Mouse (Mus musculus) monocyte, adult 2 months (primary cell): ENCODE data around the gene Jtb.
"Not testable (repeated sequence)": the region's sequence is repeated elsewhere in the genome, so short reads cannot be mapped to it uniquely, and the experiment has no call there.

Source experiments
- DNase-seq, 2 experiments: peaks; one replicate each; pipeline ENCODE4 v3.0.0; 2022; ENCODE audit warnings: low spot score in 2 of 2, low read depth in 1 of 2

Gene Jtb

DNA sequence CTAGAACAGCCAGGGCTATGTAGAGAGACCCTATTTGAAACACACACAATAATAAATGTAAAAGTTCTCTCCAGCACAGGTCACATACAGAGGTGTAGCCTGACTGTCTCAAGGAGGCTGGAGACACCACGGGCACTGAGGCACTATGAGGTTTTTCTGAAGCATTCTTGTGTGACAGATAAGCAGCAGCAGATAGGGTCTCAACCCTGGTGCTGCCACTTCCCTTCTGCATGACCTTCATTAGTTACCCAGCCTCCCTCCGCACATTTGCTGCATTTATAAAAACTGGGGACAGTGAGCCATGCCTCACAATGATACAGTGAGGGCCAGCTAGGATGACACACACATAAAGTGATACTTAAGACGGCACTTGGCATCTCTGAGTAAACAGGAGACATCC, 8.5 kb upstream of the Jtb start:
- no peak for DNase-seq

- DNase-seq, result no peak
Observed at GRCm38 (mm10) chr3:90224331-90224730, 7.1 kb upstream of the Jtb start.

DNA sequence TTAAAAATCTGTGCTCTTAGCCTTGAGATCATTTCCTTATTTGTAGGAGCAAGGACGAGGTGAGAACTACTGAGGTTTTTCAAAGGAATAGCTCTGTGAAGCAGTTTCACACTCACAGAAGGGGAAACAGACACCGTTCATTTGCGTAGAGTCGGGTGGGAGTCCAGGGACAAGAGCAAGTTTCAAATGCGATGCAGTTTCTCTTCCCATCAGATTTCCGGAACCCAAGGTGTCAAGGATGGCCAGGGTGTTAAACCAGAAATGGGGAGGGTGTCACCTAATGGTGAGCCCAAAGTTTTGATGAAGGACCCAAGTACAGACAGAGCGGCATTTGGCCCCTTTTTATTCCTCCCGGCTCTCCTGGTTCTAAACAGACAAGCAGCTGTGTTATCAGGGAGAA, 322 bp upstream of the Jtb start:
- DNase-seq, result no peak

DNA sequence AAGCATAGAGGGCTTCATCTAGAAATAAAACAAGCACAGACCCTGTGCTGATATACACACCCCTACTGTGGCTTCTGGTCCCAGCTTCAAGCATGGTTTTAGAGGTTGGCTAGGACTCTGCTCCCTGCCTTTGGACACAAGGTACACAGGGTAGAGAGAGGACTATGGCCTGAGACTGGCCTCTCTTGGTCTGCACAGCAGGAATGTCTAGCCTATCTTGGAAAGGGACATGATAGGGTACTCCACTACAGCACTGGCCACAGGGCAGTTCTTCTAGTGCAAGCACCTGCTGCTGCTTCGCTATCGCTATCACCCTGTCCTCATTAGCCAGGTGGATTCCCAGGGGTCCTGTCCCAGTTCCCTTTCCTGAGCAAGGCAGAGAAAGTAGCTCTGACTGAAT, 9.9 kb downstream of the Jtb start:
- DNase-seq, result no peak

DNA sequence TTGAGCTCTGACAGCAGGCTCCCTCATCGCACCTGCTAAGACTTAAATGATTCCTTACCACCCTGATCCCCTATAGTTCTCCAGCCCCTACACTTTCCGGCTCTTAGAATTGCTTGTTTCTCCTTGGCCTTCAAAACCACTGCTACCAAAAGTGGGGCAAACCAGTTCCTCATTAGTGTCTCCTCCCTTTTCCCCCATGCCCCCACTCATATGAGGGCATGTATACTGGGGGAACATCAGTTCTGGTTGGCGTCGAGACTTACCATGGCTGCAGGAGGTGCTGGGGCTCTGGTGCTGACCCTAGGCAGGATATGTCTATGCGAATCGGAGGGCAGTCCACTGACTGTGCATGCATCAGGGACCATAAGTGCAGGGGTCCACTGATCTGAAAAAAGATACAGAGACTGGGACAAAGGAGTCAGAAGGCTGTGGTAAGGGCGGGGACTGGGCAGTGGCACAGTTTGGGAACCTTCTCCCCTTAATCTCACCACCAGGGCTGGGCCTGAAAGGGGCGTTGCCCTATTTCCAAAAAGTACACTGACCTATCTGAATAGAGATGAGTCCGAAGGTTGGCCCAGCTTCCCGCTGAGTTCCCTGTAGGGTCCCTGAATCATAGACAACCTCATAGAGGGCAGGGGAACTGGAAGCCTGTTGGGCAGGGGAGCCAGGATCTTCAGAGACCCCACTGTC, 10.4 kb downstream of the Jtb start:
- no peak for DNase-seq

- no peak for DNase-seq
Observed at GRCm38 (mm10) chr3:90242984-90243775, 11.8 kb downstream of the Jtb start, which contains the start of gene Creb3l4. Gene Creb3l4, minus strand, starts transcription at chr3:90243512.

DNA sequence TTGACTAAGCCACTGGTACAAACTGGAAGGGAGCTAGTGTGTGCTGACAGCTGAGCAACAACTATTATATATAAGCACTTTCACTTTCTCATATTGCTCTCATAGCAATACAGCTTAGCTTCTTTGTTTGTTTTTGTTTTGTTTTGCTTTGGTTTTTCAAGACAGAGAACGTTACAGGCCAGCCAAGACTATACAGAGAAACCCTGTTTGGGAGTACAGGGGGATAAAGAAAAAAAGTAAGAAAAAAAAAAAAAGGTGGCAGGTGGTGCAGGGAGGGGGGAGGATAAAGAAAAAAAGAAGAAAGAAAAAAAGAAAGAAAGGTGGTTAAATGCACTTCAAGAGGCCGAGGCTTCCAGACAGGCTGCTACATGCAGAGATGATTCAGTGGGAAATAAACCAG, 14.0 kb downstream of the Jtb start:
- DNase-seq, result no peak

GRCm38 (mm10) chr3:90247630-90247959, 16.2 kb downstream of the Jtb start:
- DNase-seq, result no peak

DNA sequence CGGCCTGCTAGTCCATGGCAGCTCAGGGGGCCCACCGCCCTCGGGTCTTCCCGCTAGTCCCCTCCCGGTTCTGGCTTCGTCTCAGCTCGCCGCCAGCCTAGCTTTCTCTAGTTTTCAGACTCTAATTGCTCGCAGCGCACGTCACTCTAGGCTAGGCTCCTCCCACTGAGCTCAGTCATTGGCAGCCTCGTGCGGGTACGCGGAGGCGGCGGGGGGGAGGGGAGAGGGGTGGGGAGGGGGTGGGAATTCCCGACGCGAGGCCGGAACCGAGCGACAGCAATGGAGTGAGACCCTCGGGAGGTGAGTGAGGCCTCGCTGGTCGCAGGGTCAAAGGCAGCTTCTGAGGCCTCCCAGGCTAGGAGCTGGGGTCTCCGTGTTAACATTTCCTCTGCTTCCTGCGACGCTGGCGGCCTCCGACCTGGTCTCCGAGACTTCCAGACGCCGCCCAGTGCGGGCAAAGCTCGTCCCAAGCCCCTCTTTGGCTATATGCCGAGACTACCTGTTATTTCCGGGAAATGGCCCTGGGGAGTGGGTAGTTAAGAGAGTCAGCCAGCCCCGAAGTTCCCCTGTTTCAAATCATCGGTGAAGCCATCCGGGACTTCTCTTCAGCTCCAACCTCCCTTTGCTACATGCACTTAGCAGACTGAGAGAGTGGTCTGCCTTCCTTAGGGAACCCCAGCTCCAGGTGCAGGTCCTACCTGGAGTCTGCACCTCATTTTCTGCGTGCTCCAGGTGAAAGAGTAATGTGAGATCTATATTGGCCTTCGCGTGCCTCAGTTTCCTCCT, 16.8 kb downstream of the Jtb start, which contains the start of gene Slc39a1:
Gene Slc39a1 (plus strand): TSS at position 213 of the 786 bp plus-strand sequence.
- DNase-seq, result peak in 1 of 2 experiments; percentile 75

DNA sequence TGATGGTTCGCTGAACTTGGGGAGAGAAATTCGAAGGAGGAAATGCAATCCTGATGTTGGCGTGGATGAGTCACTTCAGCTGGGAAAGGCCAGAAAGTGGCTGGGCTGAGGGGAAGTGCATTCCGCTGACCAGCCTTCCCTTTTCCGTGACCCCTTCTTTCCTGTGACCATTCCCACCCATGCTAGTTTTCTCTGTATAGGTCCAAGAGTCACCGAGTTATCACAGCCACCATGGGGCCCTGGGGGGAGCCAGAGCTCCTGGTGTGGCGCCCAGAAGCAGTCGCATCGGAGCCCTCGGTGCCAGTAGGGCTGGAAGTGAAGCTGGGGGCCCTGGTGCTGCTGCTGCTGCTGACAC, 17.3 kb downstream of the Jtb start:
- no peak for DNase-seq

DNA sequence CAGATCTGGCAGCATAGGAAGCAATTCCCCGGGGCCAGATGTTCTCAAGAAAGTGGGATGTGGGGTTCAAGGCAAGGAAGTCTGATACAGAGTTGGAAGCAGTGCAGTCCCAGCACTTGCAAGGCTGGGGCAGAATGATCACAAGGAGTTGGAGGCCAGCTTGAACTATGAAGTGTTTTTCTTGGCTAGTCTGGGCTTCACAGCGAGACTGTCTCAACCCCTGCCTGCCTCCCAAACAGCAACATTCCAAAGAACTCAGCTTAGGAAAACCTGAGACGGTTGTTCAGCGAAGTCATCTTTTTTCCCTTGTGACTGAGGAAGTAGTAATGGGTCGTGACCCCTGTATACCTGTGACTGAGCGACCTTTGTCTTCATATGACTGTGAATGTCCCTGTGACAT, 19.4 kb downstream of the Jtb start:
- DNase-seq, result no peak

DNA sequence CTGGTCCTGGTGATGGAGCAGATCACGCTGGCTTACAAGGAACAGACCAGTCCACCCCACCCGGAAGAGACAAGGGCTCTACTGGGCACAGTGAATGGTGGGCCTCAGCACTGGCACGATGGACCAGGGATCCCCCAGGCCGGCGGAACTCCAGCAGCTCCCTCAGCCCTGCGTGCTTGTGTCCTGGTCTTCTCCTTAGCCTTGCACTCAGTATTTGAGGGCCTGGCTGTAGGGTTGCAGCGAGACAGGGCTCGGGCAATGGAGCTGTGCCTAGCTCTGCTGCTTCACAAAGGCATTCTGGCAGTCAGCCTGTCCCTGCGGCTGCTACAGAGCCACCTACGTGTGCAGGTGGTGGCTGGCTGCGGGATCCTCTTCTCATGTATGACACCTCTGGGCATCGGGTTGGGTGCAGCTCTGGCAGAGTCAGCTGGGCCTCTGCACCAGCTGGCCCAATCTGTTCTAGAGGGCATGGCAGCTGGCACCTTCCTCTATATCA, 20.4 kb downstream of the Jtb start:
- not testable (repeated sequence) for DNase-seq

GRCm38 (mm10) chr3:90252659-90253058, 21.3 kb downstream of the Jtb start:
- DNase-seq, result not testable (repeated sequence)

GRCm38 (mm10) chr3:90253174-90253573, 21.8 kb downstream of the Jtb start:
- not testable (repeated sequence) for DNase-seq

DNA sequence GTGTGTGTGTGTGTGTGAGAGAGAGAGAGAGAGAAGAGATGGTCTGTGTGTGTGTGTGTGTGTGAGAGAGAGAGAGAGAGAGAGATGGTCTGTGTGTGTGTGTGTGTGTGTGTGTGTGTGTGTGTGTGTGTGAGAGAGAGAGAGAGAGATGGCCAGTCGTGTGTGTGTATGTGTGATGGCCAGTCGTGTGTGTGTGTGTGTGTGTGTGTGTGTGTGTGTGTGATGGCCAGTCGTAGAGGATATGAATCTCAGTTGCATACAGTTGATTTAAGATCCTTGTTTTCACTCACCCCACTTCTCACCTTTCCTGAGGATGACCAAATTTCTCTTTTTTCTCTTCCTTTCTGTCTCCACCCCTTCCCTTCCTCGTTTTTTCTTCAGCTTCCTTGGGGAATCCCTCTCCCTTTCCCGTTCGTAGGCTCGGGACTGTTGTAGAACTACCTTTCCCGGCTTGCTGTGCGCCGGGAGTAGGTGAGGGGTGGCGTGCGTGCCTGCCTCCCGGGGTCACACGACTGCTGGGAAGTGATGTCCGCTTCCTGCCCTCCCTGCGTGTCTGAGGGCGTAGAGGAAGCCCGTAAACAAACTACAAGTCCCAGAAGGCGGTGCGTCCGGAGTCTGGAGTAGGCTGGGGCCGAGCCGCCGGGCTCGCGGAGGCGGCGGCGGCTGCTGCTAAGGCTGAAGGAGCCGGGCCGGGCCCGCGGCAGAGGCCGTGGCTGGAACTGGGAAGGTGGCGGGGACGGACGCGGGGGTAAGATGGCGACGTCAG, 22.4 kb downstream of the Jtb start, which contains the start of gene Crtc2:
Gene Crtc2 (plus strand): TSS at position 511 of the 766 bp plus-strand sequence.
- DNase-seq, result peak; percentile 82 to 84

DNA sequence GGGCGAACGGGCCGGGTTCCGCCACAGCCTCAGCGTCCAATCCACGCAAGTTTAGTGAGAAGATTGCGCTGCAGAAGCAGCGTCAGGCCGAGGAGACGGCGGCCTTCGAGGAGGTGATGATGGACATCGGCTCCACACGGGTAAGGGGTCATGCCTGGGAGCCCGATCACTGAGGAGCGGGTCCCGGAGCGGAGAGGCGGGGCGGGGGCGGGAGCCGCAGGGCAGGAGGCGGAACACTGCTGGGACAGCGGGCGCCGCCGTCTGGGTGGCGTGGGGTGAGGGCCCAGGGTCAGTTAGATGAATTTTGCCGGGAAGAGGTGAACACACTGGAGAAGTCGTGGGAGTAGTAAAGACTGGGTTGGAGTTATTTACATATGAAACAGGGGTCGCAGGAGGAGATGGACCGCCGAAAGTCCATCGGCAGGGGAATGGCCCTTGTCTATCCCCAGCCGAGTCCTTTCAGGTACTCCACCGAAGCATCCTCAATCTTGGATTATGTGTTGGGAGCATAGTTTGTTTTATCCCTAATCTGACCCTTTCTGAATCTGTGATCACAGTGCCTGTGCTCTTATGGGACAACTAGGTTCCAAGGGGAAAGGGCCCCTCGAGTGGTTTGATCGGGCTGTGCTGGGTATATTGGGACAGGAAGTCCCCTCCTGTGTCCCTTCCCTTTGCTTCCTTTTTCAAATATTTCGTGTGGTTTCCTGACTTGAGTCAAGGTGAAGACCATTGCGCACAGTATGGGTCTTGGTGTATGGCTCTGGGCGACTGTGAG, 23.2 kb downstream of the Jtb start:
- no peak for DNase-seq

GRCm38 (mm10) chr3:90255194-90255565, 23.8 kb downstream of the Jtb start:
- no peak for DNase-seq

- no peak for DNase-seq
Observed at GRCm38 (mm10) chr3:90255784-90256353, 24.5 kb downstream of the Jtb start.

GRCm38 (mm10) chr3:90256731-90257530, 25.5 kb downstream of the Jtb start:
- DNase-seq, result no peak
